Mouse (Mus musculus) activated CD4-positive, CD25-positive, alpha-beta regulatory T cell, adult 4 months (primary cell): ENCODE data around the gene Hdc. TPM values are rescaled to one million over a fixed set of nuclear protein-coding genes. Genes with fewer than 3 reads are reported as not detected.

ENCODE experiments used
- ATAC-seq: one replicate; pipeline ENCODE4 v1.8.0; 2017
- polyA plus RNA-seq, 2 experiments: library from polyadenylated mRNA; unstranded; fragments of 100-300 nt; shearing (Covaris generic); gene quantifications; one replicate each; pipeline ENCODE4 v1.2.1; 2017

The Hdc gene
- polyA plus RNA-seq, 2 experiments from 2014 or later: 0.19 to 1.2 TPM

DNA sequence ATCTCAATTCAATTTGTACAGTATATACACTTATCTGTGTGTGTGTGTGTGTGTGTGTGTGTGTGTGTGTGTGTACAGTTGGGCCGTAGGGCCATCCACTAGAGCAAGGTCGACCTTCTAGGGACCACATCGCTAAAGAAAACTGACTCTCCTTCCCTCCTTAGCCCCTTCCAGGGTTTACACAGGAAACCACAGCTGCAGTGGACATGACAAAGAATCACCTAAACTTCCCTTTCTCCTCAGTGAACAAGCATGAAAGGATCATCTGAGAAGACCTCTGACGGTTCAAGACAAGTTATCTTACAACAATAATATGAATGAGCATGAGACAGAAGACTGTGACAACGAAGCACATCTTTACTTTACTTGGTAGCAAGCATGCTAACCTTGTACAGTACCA, 67.2 kb downstream of the Hdc start:
- no peak for ATAC-seq

DNA sequence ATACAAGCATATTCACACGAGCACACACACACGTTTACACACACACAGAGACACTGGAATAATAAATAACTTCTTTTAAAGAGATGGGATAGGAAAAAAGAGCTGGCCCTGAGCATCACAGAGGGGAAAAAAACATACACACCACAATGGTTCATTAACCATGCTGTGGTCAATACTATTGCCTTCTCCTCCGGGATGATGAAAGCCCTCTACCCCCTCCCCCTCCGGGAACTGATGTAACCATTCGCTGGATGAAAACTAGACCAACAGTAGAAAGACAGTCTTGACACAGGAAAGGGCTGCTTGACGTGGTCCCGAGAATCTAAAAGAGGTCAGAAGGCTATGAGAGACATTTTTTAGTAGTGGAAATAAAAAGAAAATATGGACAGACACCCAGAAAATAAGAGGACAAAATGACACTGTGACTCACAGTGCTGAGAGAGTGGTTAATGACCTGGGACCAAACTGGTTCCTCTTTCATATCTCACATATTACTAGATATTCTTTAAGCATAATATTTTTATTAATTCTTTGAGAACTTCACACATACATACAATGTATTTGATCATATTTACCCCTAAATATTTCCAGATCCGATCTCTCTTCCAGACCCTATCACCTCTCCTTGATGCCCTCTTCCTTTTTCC, 67.7 kb downstream of the Hdc start:
- ATAC-seq: no peak

DNA sequence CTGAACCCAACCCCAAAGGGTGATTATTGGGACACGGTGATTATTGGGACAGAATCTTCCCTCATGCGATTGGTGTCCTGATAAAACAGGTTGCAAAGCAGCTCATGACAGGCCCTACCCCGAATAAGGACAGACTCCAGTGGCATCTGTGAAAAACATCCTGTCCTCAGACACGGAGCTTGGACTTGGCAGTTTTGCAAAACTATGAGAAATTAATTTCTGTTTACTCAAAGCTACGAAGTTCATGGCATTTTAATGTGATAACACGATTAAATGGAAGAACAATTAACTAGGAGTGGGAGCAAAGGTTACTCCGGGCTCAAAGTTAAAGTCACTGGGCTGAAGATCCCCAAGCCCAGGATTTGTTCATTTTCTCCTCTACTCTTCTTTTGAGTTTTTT, 69.4 kb downstream of the Hdc start:
- no peak for ATAC-seq

DNA sequence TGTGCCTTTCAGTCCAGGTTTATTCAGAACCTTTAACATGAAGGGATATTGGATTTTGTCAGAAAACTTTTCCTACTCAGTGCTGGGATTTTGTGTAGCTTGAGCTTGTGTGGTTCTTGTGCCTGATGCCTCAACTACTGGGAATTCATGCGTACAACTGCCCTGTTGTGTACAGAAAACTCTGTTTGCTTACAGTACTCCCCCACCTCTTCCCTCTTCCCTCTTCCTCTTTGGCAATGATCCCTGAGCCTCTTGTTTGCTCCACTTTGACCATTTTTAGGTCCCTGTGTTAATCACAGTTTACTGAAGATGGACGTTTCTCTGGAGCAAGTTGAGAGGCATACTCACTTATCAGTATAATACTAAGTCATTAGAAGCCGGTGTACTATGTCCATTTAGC, 72.7 kb downstream of the Hdc start:
- no peak for ATAC-seq

DNA sequence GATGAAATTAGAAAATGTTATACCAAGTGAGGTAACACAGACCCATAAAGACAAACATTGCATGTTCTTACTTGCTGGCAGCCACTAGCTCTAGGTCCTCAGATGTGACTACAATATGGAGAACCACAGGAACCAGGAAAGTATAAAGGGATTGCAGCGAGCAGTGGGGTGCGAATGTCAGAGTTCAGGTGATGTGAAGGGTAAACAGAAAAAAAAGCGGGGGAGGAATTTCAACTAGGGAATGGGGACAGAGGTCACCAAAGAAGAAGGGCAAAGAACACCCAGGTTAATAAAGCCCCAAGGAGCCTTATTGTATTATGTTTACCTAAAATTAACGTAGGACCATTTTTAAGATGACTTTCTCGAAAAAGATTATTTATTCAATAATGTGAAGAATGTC, 73.8 kb downstream of the Hdc start:
- ATAC-seq: no peak

Other genes starting within 250 kb of the Hdc start
- gene Atp8b4, start 118.6 kb downstream of the Hdc start, polyA plus RNA-seq: 1 to 10 TPM; 1.4 to 2.8 TPM
- gene Slc27a2, start 66.9 kb downstream of the Hdc start, polyA plus RNA-seq: not detected
- 10 to 100 TPM; 50.1 to 58.3 TPM for gene Gabpb1, start 57.0 kb upstream of the Hdc start, polyA plus RNA-seq
- 10 to 100 TPM; 36.0 to 37.8 TPM for gene Usp8, start 88.0 kb upstream of the Hdc start, polyA plus RNA-seq
- gene Usp50, start 164.2 kb upstream of the Hdc start, polyA plus RNA-seq: 10 to 100 TPM in 1 of 2 experiments, 1 to 10 TPM in 1; 3.5 to 12.6 TPM